Mouse (Mus musculus): Measurements from ENCODE around the gene Zfp839.

Zfp839 gene

GRCm38 (mm10) chr12:110888106-110888505, 38.1 kb downstream of the Zfp839 start:
- no peak for DNase-seq

- DNase-seq: no peak
Observed at GRCm38 (mm10) chr12:110888606-110889005, 38.6 kb downstream of the Zfp839 start.

- peak; percentile 93 to 98 for DNase-seq
Observed at GRCm38 (mm10) chr12:110889036-110890020, 39.3 kb downstream of the Zfp839 start, which contains the start of the genes Cinp and Tecpr2. Gene Cinp (minus strand): TSS chr12:110889145. Gene Tecpr2 (plus strand): TSS chr12:110889264.

- no peak for DNase-seq
Observed at GRCm38 (mm10) chr12:110891887-110892286, 41.8 kb downstream of the Zfp839 start.

- DNase-seq: no peak
Observed at GRCm38 (mm10) chr12:110902106-110902505, 52.1 kb downstream of the Zfp839 start.

GRCm38 (mm10) chr12:110903536-110903935, 53.5 kb downstream of the Zfp839 start:
- DNase-seq: peak in 1 of 2 experiments; percentile 14

- DNase-seq: no peak
Observed at GRCm38 (mm10) chr12:110907845-110908244, 57.8 kb downstream of the Zfp839 start.

- no peak for DNase-seq
Observed at GRCm38 (mm10) chr12:110909962-110910361, 59.9 kb downstream of the Zfp839 start.

GRCm38 (mm10) chr12:110915761-110916160, 65.7 kb downstream of the Zfp839 start:
- DNase-seq: no peak

All from thymus, postnatal 36 days (tissue).